Mouse (Mus musculus): ENCODE measurements around the gene Zmynd10. TPM values are rescaled to one million over a fixed set of nuclear protein-coding genes. Genes with fewer than 3 reads are reported as not detected.

The Zmynd10 gene
- polyA plus RNA-seq (2012; rRNA removed) = 0.84 and 0.88 TPM in 2 replicates

DNA sequence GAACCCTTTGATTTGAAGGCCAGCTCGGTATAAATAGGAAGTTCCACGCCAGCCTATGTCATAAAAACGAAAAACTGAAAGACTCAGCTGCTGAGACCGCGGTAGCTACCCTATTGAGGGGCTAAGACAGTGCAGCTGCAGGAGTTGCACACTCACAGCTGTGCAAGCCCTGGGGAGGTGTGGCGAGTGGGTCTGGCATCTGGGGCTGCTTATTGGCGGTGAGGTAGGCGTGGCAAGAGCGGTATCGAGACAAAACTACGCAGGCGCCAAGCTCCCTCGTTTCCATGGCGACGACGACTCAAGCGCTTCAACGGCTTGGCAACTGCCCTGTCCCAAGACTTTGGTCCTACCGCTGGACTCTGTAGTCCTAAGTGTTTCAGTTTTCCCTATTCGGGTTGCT is at the start of gene Zmynd10:
Zmynd10 (plus strand) TSS at position 273 of the 400 bp plus-strand sequence.
- no peak within 1 kb of the TSS for H3K27ac ChIP-seq (ENCODE audit: insufficient read depth, low read length)
- DNase-seq (ENCODE audit: low read depth in 1 of 2, low spot score in 2 of 2) = peak in 1 of 2 experiments; percentile 79
- H3K36me3 ChIP-seq (ENCODE audit: control insufficient read depth, insufficient read depth, low read length) = peaks cover 3% of the 10 kb centered on the region; the same call in 1 of the 2 replicates
- TF ChIP-seq POLR2A (IDR thresholded peaks at IDR 0.05; ENCODE audit: low read depth, low read length) = no peak
- no peak for TF ChIP-seq CTCF (IDR thresholded peaks at IDR 0.05; ENCODE audit: extremely low read depth, insufficient read depth, insufficient read length, insufficient replicate concordance)
- no peaks in the 10 kb centered on the region for H3K27me3 ChIP-seq (ENCODE audit: control insufficient read depth, insufficient read depth, low read length)
- peaks cover 31% of the 10 kb centered on the region for H3K4me1 ChIP-seq (ENCODE audit: control insufficient read depth, insufficient read depth, insufficient read length)
- no peak within 1 kb of the TSS for H3K4me3 ChIP-seq (ENCODE audit: extremely low read depth, insufficient read depth, insufficient read length)
- WGBS = 3% methylated on average over 20 of the region's 20 CpGs

DNA sequence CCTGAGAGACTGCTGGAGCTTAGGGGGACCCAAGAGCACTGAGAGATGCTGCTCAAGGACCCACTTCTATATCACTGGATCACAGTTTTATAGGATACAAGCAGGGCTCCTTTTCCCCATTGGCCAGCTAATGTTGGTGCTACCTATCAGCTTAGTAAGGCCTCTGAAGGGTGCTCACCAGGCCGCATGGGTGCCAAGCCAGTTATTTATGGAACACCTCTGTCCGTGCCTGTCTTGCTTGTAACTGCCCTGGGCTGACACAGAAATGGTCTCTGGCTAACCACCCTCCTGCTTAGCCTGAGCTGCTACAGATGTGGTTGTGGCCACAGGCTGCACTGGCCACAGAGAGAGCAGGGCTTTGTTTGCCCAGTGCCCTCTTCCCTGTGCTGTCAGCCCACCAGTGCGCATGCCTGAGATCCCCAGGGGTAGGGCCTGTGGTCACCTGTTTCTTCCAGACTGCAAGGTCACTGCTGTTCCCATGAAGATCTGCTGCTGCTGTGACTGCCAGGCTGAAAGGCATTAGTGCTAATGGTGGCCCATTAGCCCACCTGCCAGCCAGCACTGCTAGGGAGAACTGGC is 46.3 kb upstream of the Zmynd10 start:
- Histone ChIP-seq H3K36me3 (ENCODE audit: control insufficient read depth, insufficient read depth, low read length) (no peaks in the 10 kb centered on the region), H3K4me1 (ENCODE audit: control insufficient read depth, insufficient read depth, insufficient read length) (no peaks in the 10 kb centered on the region), H3K27ac (ENCODE audit: insufficient read depth, low read length) (no peak overlapping the region), H3K27me3 (ENCODE audit: control insufficient read depth, insufficient read depth, low read length) (no peaks in the 10 kb centered on the region), H3K4me3 (ENCODE audit: extremely low read depth, insufficient read depth, insufficient read length) (no peak overlapping the region)
- 79% methylated on average over 3 of the region's 3 CpGs for WGBS
- TF ChIP-seq POLR2A (IDR thresholded peaks at IDR 0.05; ENCODE audit: low read depth, low read length) = no peak
- TF ChIP-seq CTCF (IDR thresholded peaks at IDR 0.05; ENCODE audit: extremely low read depth, insufficient read depth, insufficient read length, insufficient replicate concordance) = no peak
- no peak for DNase-seq (ENCODE audit: low read depth in 1 of 2, low spot score in 2 of 2)

DNA sequence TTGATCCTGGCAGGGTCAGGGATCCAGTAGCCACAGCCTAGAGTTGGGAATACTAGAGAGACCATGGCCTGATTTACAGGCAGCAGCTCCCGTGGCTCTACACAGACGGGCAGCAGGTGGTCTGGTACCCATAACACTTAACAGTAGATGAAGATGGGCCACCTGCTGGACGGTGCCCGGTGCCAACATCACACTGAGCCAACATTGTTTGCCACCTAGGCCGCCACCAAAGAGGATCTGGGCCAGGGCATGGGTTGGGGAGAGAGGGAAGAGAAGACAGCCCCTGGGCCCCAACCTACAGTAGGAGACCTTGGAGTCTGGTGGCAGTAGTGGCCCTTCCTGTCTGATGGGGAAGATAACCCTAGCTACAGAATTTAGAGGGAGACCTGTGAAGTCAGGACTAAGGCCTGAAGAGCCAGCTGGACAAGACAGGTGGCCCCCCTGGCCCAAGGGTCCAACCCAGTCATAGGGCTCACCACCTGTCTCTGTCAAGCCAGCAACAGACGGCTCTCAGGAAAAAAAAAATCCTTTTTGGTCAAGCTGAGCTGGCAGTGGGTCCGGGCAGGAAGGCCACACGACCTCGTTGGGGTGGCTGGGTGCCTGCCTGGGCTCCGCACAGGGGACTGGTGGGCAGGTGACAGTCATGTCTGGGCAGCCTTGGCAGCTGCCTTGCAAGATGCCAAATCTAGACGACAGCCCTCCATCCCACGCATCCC is 44.8 kb upstream of the Zmynd10 start:
- TF ChIP-seq POLR2A (IDR thresholded peaks at IDR 0.05; ENCODE audit: low read depth, low read length) (no peak), CTCF (IDR thresholded peaks at IDR 0.05; ENCODE audit: extremely low read depth, insufficient read depth, insufficient read length, insufficient replicate concordance) (no peak)

DNA sequence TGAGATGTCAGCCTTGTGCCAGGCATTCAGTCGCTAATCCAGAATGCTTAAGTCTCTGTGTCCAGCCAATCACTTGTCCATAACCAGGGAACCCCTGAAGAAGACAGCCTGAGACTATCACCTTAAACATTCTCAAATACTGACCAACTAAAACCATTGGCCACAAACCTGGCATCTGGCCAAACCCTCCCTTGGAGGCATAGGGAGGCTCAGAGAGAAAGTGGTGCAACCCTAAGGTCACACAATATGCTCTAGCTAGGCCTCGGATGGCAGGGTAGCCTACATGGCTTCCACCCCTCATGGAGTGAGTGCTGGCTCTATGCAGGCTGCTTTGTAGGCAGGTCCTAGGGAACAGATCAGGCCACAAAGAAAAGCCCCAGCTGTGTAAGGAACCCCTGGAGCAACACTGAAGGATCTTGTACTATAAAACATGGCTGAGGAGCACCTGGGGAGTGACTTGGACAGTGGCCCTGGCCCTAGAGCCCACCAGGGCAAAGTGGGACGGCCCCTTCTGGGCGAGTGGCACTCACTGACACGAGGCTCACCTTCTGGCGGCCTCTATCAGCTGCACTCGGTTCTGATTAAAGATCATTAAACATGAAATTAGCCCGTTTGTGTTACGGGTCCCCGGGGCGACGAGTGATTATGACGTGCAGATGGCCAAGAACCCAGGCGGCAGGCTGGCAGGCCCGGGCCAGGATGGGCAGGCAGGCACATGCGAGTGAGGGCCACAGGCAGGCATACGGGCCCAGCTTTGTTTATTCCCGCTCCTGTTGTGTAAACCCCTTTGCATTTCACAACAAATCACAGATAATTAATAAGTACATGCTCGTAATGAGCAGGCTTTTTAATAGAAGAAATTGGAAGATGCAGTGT is 42.2 kb upstream of the Zmynd10 start:
- no peaks in the 10 kb centered on the region for H3K4me1 ChIP-seq (ENCODE audit: control insufficient read depth, insufficient read depth, insufficient read length)
- no peaks in the 10 kb centered on the region for H3K27me3 ChIP-seq (ENCODE audit: control insufficient read depth, insufficient read depth, low read length)
- DNase-seq (ENCODE audit: low read depth in 1 of 2, low spot score in 2 of 2) = no peak
- no peak for TF ChIP-seq POLR2A (IDR thresholded peaks at IDR 0.05; ENCODE audit: low read depth, low read length)
- TF ChIP-seq CTCF (IDR thresholded peaks at IDR 0.05; ENCODE audit: extremely low read depth, insufficient read depth, insufficient read length, insufficient replicate concordance) = no peak
- 90% methylated on average over 19 of the region's 19 CpGs for WGBS
- no peak overlapping the region for H3K27ac ChIP-seq (ENCODE audit: insufficient read depth, low read length)
- no peak overlapping the region for H3K4me3 ChIP-seq (ENCODE audit: extremely low read depth, insufficient read depth, insufficient read length)
- no peaks in the 10 kb centered on the region for H3K36me3 ChIP-seq (ENCODE audit: control insufficient read depth, insufficient read depth, low read length)

More for the DNA sequence above, 44.8 kb upstream of the Zmynd10 start:
- no peak for DNase-seq (ENCODE audit: low read depth in 1 of 2, low spot score in 2 of 2)
- WGBS = 83% methylated on average over 12 of the region's 12 CpGs
- H3K4me1 ChIP-seq (ENCODE audit: control insufficient read depth, insufficient read depth, insufficient read length) = no peaks in the 10 kb centered on the region
- H3K36me3 ChIP-seq (ENCODE audit: control insufficient read depth, insufficient read depth, low read length) = no peaks in the 10 kb centered on the region
- no peak overlapping the region for H3K4me3 ChIP-seq (ENCODE audit: extremely low read depth, insufficient read depth, insufficient read length)
- H3K27me3 ChIP-seq (ENCODE audit: control insufficient read depth, insufficient read depth, low read length) = no peaks in the 10 kb centered on the region
- H3K27ac ChIP-seq (ENCODE audit: insufficient read depth, low read length) = no peak overlapping the region

DNA sequence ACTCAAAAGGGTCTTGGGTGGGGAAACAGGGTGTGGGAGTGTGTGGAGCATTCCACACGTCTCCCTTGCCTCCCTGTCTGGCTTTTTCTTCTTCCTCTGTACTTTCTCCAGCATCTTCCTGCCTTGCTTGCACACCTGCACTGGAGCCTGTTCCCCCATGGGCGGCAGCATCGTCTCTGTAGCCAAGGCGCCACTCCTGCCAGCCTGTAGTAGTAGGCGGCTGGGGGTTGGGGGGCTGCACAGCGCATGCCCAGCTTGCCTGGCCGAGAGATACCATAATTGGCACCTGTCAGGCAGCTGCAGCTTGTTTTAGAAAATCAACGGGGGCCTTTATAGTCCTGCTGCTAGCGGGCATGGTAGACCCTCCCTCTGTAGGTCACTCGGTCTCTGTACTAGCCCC is 38.8 kb upstream of the Zmynd10 start:
- Histone ChIP-seq H3K27me3 (ENCODE audit: control insufficient read depth, insufficient read depth, low read length) (no peaks in the 10 kb centered on the region), H3K4me3 (ENCODE audit: extremely low read depth, insufficient read depth, insufficient read length) (no peak overlapping the region), H3K4me1 (ENCODE audit: control insufficient read depth, insufficient read depth, insufficient read length) (no peaks in the 10 kb centered on the region), H3K27ac (ENCODE audit: insufficient read depth, low read length) (no peak overlapping the region), H3K36me3 (ENCODE audit: control insufficient read depth, insufficient read depth, low read length) (no peaks in the 10 kb centered on the region)
- WGBS = 67% methylated on average over 10 of the region's 10 CpGs
- TF ChIP-seq POLR2A (IDR thresholded peaks at IDR 0.05; ENCODE audit: low read depth, low read length) = no peak
- TF ChIP-seq CTCF (IDR thresholded peaks at IDR 0.05; ENCODE audit: extremely low read depth, insufficient read depth, insufficient read length, insufficient replicate concordance) = no peak
- DNase-seq (ENCODE audit: low read depth in 1 of 2, low spot score in 2 of 2) = no peak

DNA sequence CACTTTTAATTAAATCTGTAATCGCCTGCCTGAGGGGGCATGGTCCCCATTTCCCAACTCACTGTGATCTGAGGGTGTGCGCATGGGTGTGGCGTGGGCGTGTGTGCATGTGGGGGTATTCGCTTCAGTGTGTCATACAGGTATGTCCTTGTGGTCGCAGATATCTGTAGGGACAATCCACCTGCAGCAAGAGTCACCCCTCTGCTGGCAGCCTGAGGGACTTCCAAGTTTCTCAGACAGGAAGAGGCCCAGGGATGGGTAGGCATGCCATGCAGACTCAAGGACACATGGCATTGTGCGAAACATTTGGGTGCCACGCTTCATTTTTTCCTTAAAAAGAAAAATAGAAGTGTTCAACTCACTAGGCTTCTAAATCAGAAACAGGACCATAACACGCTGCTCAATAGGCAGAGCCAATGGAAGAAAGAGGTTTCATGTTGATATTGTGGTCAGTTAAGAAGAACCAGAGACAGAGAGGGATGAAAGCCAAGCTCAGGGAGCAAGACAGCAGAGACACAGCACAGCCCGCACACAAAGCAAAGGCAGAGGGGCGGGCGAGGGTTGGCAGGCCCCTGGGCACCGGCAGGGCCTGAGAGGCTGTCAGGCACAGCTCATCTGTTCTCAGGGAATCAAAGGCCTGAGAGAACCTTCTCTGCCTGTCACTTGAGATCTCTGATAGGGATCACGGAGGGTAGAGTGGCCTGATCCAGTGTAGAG is 36.6 kb upstream of the Zmynd10 start:
- H3K27ac ChIP-seq (ENCODE audit: insufficient read depth, low read length) = no peak overlapping the region
- H3K4me1 ChIP-seq (ENCODE audit: control insufficient read depth, insufficient read depth, insufficient read length) = no peaks in the 10 kb centered on the region
- TF ChIP-seq CTCF (IDR thresholded peaks at IDR 0.05; ENCODE audit: extremely low read depth, insufficient read depth, insufficient read length, insufficient replicate concordance) = no peak
- no peak for TF ChIP-seq POLR2A (IDR thresholded peaks at IDR 0.05; ENCODE audit: low read depth, low read length)
- H3K4me3 ChIP-seq (ENCODE audit: extremely low read depth, insufficient read depth, insufficient read length) = no peak overlapping the region
- 85% methylated on average over 14 of the region's 14 CpGs for WGBS
- no peaks in the 10 kb centered on the region for H3K27me3 ChIP-seq (ENCODE audit: control insufficient read depth, insufficient read depth, low read length)
- no peaks in the 10 kb centered on the region for H3K36me3 ChIP-seq (ENCODE audit: control insufficient read depth, insufficient read depth, low read length)
- no peak for DNase-seq (ENCODE audit: low read depth in 1 of 2, low spot score in 2 of 2)
